Mouse (Mus musculus) bone marrow, adult 2 months (tissue): ENCODE measurements around the gene Mrpl14. TPM values are rescaled to one million over a fixed set of nuclear protein-coding genes. Genes with fewer than 3 reads are reported as not detected.

Experiments
- H3K27ac ChIP-seq: fragments of 200-500 bp; 2 replicates; pipeline ENCODE4 v1.5.1; 2012; ENCODE audit warnings: low read depth, mild to moderate bottlenecking, control low read depth, inconsistent platforms, low read length; ENCODE audit not compliant: control insufficient read depth, poor library complexity, insufficient read depth
- H3K4me1 ChIP-seq: fragments of 200-500 bp; 2 replicates; pipeline ENCODE4 v1.6.1; 2011; ENCODE audit warnings: low read length; ENCODE audit not compliant: control insufficient read depth, insufficient read depth
- H3K4me3 ChIP-seq: fragments of 200-500 bp; replicated peaks from 2 replicates; pipeline ENCODE3; 2011; ENCODE audit warnings: mild to moderate bottlenecking, low read depth, low read length, control low read depth; ENCODE audit not compliant: control insufficient read depth
- CTCF ChIP-seq: fragments of 200-500 bp; IDR thresholded peaks from 2 replicates; pipeline ENCODE4 v1.5.1; 2011; ENCODE audit warnings: low read length, control low read depth; ENCODE audit not compliant: control insufficient read depth, insufficient read depth
- POLR2A ChIP-seq: fragments of 200-500 bp; IDR thresholded peaks from 2 replicates; pipeline ENCODE4 v1.6.1; 2011; ENCODE audit warnings: low read depth, mild to moderate bottlenecking, control low read depth, low read length, borderline replicate concordance; ENCODE audit not compliant: control insufficient read depth
- WGBS: fragments of 180-500 bp; shearing (Covaris S2); methylation state at CpG from one replicate; pipeline ENCODE4 v1.1.7; 2018; 5-methylcytosine and 5-hydroxymethylcytosine counted together
- polyA plus RNA-seq: library from polyadenylated mRNA; stranded (reverse); fragments of >200 nt; gene quantifications from 2 replicates; pipeline ENCODE4 v1.2.4, GENCODE M21; 2011; ENCODE audit warnings: low replicate concordance; ENCODE audit not compliant: missing spikeins, insufficient read depth, insufficient read length

Mrpl14 gene
- polyA plus RNA-seq, 1 experiment: 43.4 TPM

- H3K4me1 ChIP-seq: no peaks in the 10 kb centered on the region
- H3K27ac ChIP-seq: no peak overlapping the region
- TF ChIP-seq POLR2A (no peak), CTCF (peak; percentile 35; the same call in 1 of the 2 replicates)
- WGBS: 93% methylated on average over 1 of the region's 1 CpGs
- no peak overlapping the region for H3K4me3 ChIP-seq
These were observed 4.5 kb upstream of the Mrpl14 start for GRCm38 (mm10) chr17:45681588-45681987.

GRCm38 (mm10) chr17:45682843-45683242 lies 3.3 kb upstream of the Mrpl14 start:
- TF ChIP-seq POLR2A (no peak), CTCF (no peak)
- no peak overlapping the region for H3K27ac ChIP-seq
- no peak overlapping the region for H3K4me3 ChIP-seq
- 69% methylated on average over 4 of the region's 4 CpGs for WGBS
- peaks cover 3% of the 10 kb centered on the region for H3K4me1 ChIP-seq

GRCm38 (mm10) chr17:45684667-45685131 lies 1.4 kb upstream of the Mrpl14 start:
- H3K27ac ChIP-seq: no peak overlapping the region
- no peak overlapping the region for H3K4me3 ChIP-seq
- 51% methylated on average over 14 of the region's 14 CpGs for WGBS
- peaks cover 3% of the 10 kb centered on the region for H3K4me1 ChIP-seq
- no peak for TF ChIP-seq POLR2A
- no peak for TF ChIP-seq CTCF

- Histone ChIP-seq H3K27ac (peak overlapping the region; percentile 24; the same call in 1 of the 2 replicates), H3K4me1 (peaks cover 3% of the 10 kb centered on the region), H3K4me3 (peak overlapping the region; percentile 70)
- WGBS: 2% methylated on average over 58 of the region's 58 CpGs
- TF ChIP-seq CTCF (no peak), POLR2A (no peak)
These were observed 690 bp upstream of the Mrpl14 start for GRCm38 (mm10) chr17:45685171-45686092.

GRCm38 (mm10) chr17:45686716-45687115 lies 594 bp downstream of the Mrpl14 start, which contains the start of gene Tmem63b:
Gene Tmem63b, minus strand, starts transcription at chr17:45686905.
- no peak for TF ChIP-seq POLR2A
- TF ChIP-seq CTCF: no peak
- under 1% methylated on average over 12 of the region's 12 CpGs for WGBS
- H3K4me1 ChIP-seq: peaks cover 3% of the 10 kb centered on the region

GRCm38 (mm10) chr17:45689120-45689519 lies 3.0 kb downstream of the Mrpl14 start:
- 84% methylated on average over 9 of the region's 9 CpGs for WGBS
- no peak for TF ChIP-seq CTCF
- no peak for TF ChIP-seq POLR2A
- peaks cover 3% of the 10 kb centered on the region for H3K4me1 ChIP-seq

More at GRCm38 (mm10) chr17:45686716-45687115, 594 bp downstream of the Mrpl14 start, which contains the start of gene Tmem63b:
- peak within 1 kb of the TSS; percentile 50 for H3K27ac ChIP-seq
- H3K4me3 ChIP-seq: peak within 1 kb of the TSS; percentile 97

GRCm38 (mm10) chr17:45690044-45690443 lies 3.9 kb downstream of the Mrpl14 start:
- H3K4me1 ChIP-seq: peaks cover 3% of the 10 kb centered on the region
- WGBS: 81% methylated on average over 4 of the region's 4 CpGs

More at GRCm38 (mm10) chr17:45689120-45689519, 3.0 kb downstream of the Mrpl14 start:
- Histone ChIP-seq H3K27ac (no peak overlapping the region), H3K4me3 (no peak overlapping the region)

GRCm38 (mm10) chr17:45692159-45692558 lies 6.0 kb downstream of the Mrpl14 start:
- Histone ChIP-seq H3K4me1 (peaks cover under 1% of the 10 kb centered on the region), H3K27ac (no peak overlapping the region), H3K4me3 (no peak overlapping the region)
- 88% methylated on average over 5 of the region's 5 CpGs for WGBS
- TF ChIP-seq POLR2A (no peak), CTCF (no peak)

More at GRCm38 (mm10) chr17:45690044-45690443, 3.9 kb downstream of the Mrpl14 start:
- no peak for TF ChIP-seq CTCF
- no peak for TF ChIP-seq POLR2A
- H3K27ac ChIP-seq: no peak overlapping the region
- no peak overlapping the region for H3K4me3 ChIP-seq
